Mouse (Mus musculus) neural tube, embryonic 13.5 days (tissue): ENCODE measurements around the gene Kif21a. TPM values are rescaled to one million over a fixed set of nuclear protein-coding genes. Genes with fewer than 3 reads are reported as not detected.

ENCODE experiments used
- polyA plus RNA-seq: library from polyadenylated mRNA; unstranded; fragments of >200 nt; fragmentation: Nextera tagmentation; extraction: Ambion mirVana; gene quantifications from 2 replicates; pipeline ENCODE4 v1.2.1, GENCODE M21; 2015

The Kif21a gene
- polyA plus RNA-seq, 1 experiment from 2014 or later, result 42.0 TPM

Other genes with a start within 250 kb of the Kif21a start
- 6.3 and 7.0 TPM in 2 replicates for gene Abcd2, start 141.9 kb upstream of the Kif21a start, polyA plus RNA-seq
- not detected in 2 replicates for gene CN725425, start 149.5 kb upstream of the Kif21a start, polyA plus RNA-seq